Mouse (Mus musculus) adipose tissue, adult 10 weeks (tissue): Measurements from ENCODE around the gene Lipt2. TPM values are rescaled to one million over a fixed set of nuclear protein-coding genes. Genes with fewer than 3 reads are reported as not detected.

ENCODE experiments used
- polyA plus RNA-seq: library from polyadenylated mRNA; stranded (reverse); fragments of 350-450 nt; fragmentation: Illumina TruSeq; extraction: RNeasy Lipid Tissue Mini Kit (QIAGEN cat#74804); gene quantifications from one replicate; pipeline ENCODE4 v1.2.3, GENCODE M21; 2014; ENCODE audit warnings: low read depth, low replicate concordance

The Lipt2 gene
- 10.1 TPM for polyA plus RNA-seq

GRCm38 (mm10) chr7:100159105-100159841, at the start of gene Lipt2:
Gene Lipt2, plus strand, starts transcription at chr7:100159277.

DNA sequence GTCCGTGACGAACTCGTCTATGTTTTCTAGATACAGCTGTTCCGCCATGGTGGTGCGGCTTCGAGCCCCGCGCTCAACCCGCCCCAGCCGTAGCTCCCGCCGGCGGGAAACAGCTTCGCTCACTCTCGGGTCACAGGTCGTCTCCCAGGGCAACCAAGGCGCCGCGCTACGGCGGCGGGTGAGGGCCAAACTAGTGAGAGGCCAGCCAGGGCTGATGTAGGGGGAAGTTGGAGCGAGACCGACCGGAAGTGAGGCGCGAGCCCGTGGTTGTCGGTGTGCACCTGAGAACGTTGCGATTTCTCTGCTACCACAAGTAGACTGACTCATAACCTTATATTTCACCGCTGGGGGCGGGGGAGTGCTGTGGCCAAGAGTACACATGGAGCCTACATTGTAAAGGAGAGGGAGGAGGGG, 37.7 kb upstream of the Lipt2 start, which contains the start of gene Pold3:
Gene Pold3 (minus strand): TSS at position 190 of the 414 bp plus-strand sequence.

DNA sequence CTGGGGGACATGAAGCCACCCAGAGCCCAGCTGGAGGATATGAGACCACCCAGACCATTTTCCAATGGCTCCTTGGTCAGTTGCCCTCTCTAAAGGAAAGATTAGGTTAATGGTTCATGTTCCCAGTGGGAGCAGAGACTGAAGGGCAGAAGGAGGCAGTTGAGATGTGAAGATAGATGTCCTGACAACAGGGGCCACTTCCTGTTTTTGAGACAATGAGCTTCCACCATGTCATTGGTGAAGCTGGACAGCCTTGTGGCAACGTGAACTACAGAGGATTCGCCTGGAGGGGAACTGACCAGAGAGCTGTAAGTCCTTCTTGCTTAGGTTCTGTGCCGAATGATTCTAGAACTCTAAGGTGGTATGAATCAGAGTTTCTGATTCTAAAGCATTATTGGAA, 17.2 kb downstream of the Lipt2 start, which contains the start of gene Kcne3:
Gene Kcne3 (plus strand): TSS at position 234 of the 400 bp plus-strand sequence.

Other genes starting within 250 kb of the Lipt2 start
- 8.0 TPM for gene Rnf169, start 178.8 kb upstream of the Lipt2 start, polyA plus RNA-seq
- 3.9 TPM for gene Chrdl2, start 153.1 kb upstream of the Lipt2 start, polyA plus RNA-seq
- gene Pold3, start 37.7 kb upstream of the Lipt2 start, polyA plus RNA-seq, result 18.3 TPM
- 12.2 TPM for gene Kcne3, start 17.2 kb downstream of the Lipt2 start, polyA plus RNA-seq
- gene Pgm2l1, start 68.1 kb downstream of the Lipt2 start, polyA plus RNA-seq, result 7.0 TPM
- not detected for gene P4ha3, start 126.2 kb downstream of the Lipt2 start, polyA plus RNA-seq
- gene C2cd3, start 213.0 kb downstream of the Lipt2 start, polyA plus RNA-seq, result 24.0 TPM
- 35.6 TPM for gene Ppme1, start 213.0 kb downstream of the Lipt2 start, polyA plus RNA-seq